Mouse (Mus musculus) Patski (cell line): ENCODE results near the gene Pink1. TPM values are rescaled to one million over a fixed set of nuclear protein-coding genes. Genes with fewer than 3 reads are reported as not detected.

Experiments
- ATAC-seq: fragments of 100-300 bp; one replicate; pipeline ENCODE4 v1.8.0; 2021
- CTCF ChIA-PET: fragments of 350-600 bp; sonication (Branson Sonifier 250); formaldehyde crosslinking; loops from one replicate; lab custom pipeline; 2022; ENCODE audit warnings: inconsistent platforms; lab: Charles Lee
- POLR2A ChIA-PET: fragments of 350-600 bp; sonication (Branson Sonifier 250); formaldehyde crosslinking; loops from one replicate; lab custom pipeline; 2022; ENCODE audit warnings: antibody characterized with exemption, inconsistent platforms; lab: Charles Lee
- DNase-seq: peaks from one replicate; pipeline ENCODE4 v3.0.0-alpha.2; 2011; ENCODE audit warnings: low read depth, low spot score
- H3K27me3 ChIP-seq: fragments of 371-371 bp; one replicate; pipeline ENCODE4 v1.5.1; 2021
- CTCF ChIP-seq: fragments of 100-300 bp; IDR thresholded peaks from one replicate; pipeline ENCODE4 v1.5.1; 2021
- in situ Hi-C: fragments of 300-500 bp; cut with MboI; formaldehyde crosslinking; loops from 3 replicates; pipeline ENCODE4 v1.11.1; 2018; ENCODE audit warnings: low pct_unique_long_range_greater_than_20kb, mixed read lengths
- polyA plus RNA-seq: library from polyadenylated mRNA; unstranded; gene quantifications from one replicate; pipeline ENCODE4 v1.2.3, GENCODE M21; 2021

The Pink1 gene
- polyA plus RNA-seq: 58.2 TPM

- CTCF ChIA-PET: interaction anchor here (1.2 to 1.6 kb wide), 4 partner anchors 53 to 106 kb away, joined by 3 to 11 read pairs (median 4); no protein-coding TSS in a partner anchor
- DNase-seq (no peak), ATAC-seq (peak; percentile 58)
- POLR2A ChIA-PET: interaction anchor here (1.2 kb wide), 2 partner anchors 42 to 53 kb away, joined by 3 to 4 read pairs; no protein-coding TSS in a partner anchor
- in situ Hi-C loops: no loop called here
- TF ChIP-seq CTCF: no peak
- H3K27me3 ChIP-seq: no peaks in the 10 kb centered on the region
Measured at GRCm38 (mm10) chr4:138326077-138326695, at the start of gene Pink1. Gene Pink1 (minus strand): TSS chr4:138326307.

- no peak for TF ChIP-seq CTCF
- ChIA-PET CTCF (interaction anchor here (1.5 kb wide), 1 partner anchor 56 kb away, joined by 3 read pairs; no protein-coding TSS in a partner anchor), POLR2A (interaction anchor here (0.5 kb wide), 1 partner anchor 19 kb away, joined by 3 read pairs; no protein-coding TSS in a partner anchor)
- DNase-seq: no peak
- in situ Hi-C loops: loop anchor here (5.0 kb wide), 1 partner anchor 58 kb away; no protein-coding TSS in a partner anchor
- ATAC-seq: no peak
- H3K27me3 ChIP-seq: no peaks in the 10 kb centered on the region
Measured at GRCm38 (mm10) chr4:138375117-138375516, 49.0 kb upstream of the Pink1 start.

- ChIA-PET CTCF (no interaction called here), POLR2A (no interaction called here)
- TF ChIP-seq CTCF: no peak
- no peaks in the 10 kb centered on the region for H3K27me3 ChIP-seq
- in situ Hi-C loops: loop anchor here (5.0 kb wide), 1 partner anchor 51 kb away; no protein-coding TSS in a partner anchor
- DNase-seq: no peak
- no peak for ATAC-seq
Measured at GRCm38 (mm10) chr4:138370996-138371516, 44.9 kb upstream of the Pink1 start.

GRCm38 (mm10) chr4:138368498-138369260, 42.6 kb upstream of the Pink1 start:
- TF ChIP-seq CTCF: no peak
- POLR2A ChIA-PET: interaction anchor here (1.0 kb wide), 1 partner anchor 42 kb away, joined by 3 read pairs; the partner anchor contains the start of gene Pink1
- no peak for DNase-seq
- CTCF ChIA-PET: interaction anchor here (1.8 to 1.9 kb wide), 2 partner anchors 10 to 50 kb away, joined by 5 to 6 read pairs; no protein-coding TSS in a partner anchor
- H3K27me3 ChIP-seq: no peaks in the 10 kb centered on the region
- no peak for ATAC-seq
- in situ Hi-C loops: no loop called here

GRCm38 (mm10) chr4:138367641-138368497, 41.8 kb upstream of the Pink1 start, which contains the start of gene Cda:
Gene Cda (minus strand): TSS chr4:138367992.
- no peak for DNase-seq
- H3K27me3 ChIP-seq: no peaks in the 10 kb centered on the region
- ChIA-PET POLR2A (interaction anchor here (1.0 kb wide), 1 partner anchor 42 kb away, joined by 3 read pairs; the partner anchor contains the start of gene Pink1), CTCF (interaction anchor here (1.0 to 1.9 kb wide), 3 partner anchors 11 to 56 kb away, joined by 3 to 6 read pairs (median 5); no protein-coding TSS in a partner anchor)
- ATAC-seq: peak; percentile 80
- in situ Hi-C loops: no loop called here
- no peak for TF ChIP-seq CTCF

- no peaks in the 10 kb centered on the region for H3K27me3 ChIP-seq
- DNase-seq (no peak), ATAC-seq (no peak)
- TF ChIP-seq CTCF: no peak
- ChIA-PET POLR2A (no interaction called here), CTCF (interaction anchor here (1.4 kb wide), 1 partner anchor 14 kb away, joined by 3 read pairs; no protein-coding TSS in a partner anchor)
- in situ Hi-C loops: no loop called here
Measured at GRCm38 (mm10) chr4:138366561-138366960, 40.5 kb upstream of the Pink1 start.

- no peak for ATAC-seq
- ChIA-PET POLR2A (no interaction called here), CTCF (no interaction called here)
- H3K27me3 ChIP-seq: no peaks in the 10 kb centered on the region
- in situ Hi-C loops: no loop called here
- no peak for DNase-seq
- no peak for TF ChIP-seq CTCF
Measured at GRCm38 (mm10) chr4:138363511-138363910, 37.4 kb upstream of the Pink1 start.

GRCm38 (mm10) chr4:138362883-138363282, 36.8 kb upstream of the Pink1 start:
- no peaks in the 10 kb centered on the region for H3K27me3 ChIP-seq
- POLR2A ChIA-PET: no interaction called here
- no peak for DNase-seq
- ATAC-seq: no peak
- in situ Hi-C loops: no loop called here
- CTCF ChIA-PET: no interaction called here
- no peak for TF ChIP-seq CTCF

GRCm38 (mm10) chr4:138361370-138361821, 35.3 kb upstream of the Pink1 start:
- no peaks in the 10 kb centered on the region for H3K27me3 ChIP-seq
- ATAC-seq (no peak), DNase-seq (no peak)
- ChIA-PET CTCF (no interaction called here), POLR2A (no interaction called here)
- in situ Hi-C loops: no loop called here
- TF ChIP-seq CTCF: no peak
